Mouse (Mus musculus): ENCODE data around the gene Grin2a. TPM values are rescaled to one million over a fixed set of nuclear protein-coding genes. Genes with fewer than 3 reads are reported as not detected.

The Grin2a gene
- total RNA-seq, 2 experiments from 2014 or later, result 190 to 216 TPM

- no peak for DNase-seq (ENCODE audit: low spot score in 2 of 2)
Observed at GRCm38 (mm10) chr16:9527214-9527613, 468.1 kb downstream of the Grin2a start.

- no peak for DNase-seq (ENCODE audit: low spot score in 2 of 2)
Observed at GRCm38 (mm10) chr16:9523314-9523713, 472.0 kb downstream of the Grin2a start.

Other genes starting within 250 kb of the Grin2a start
- gene Rpl39l, start 174.7 kb upstream of the Grin2a start, total RNA-seq (2021), result not detected
- gene Atf7ip2, start 197.2 kb upstream of the Grin2a start, total RNA-seq (2021), result not detected